Mouse (Mus musculus) cortical plate, adult 2 months (tissue): ENCODE data around the gene Atp5d.

ENCODE experiments used
- CTCF ChIP-seq: fragments of 200-500 bp; IDR thresholded peaks from 2 replicates; pipeline ENCODE4 v1.5.1; 2011; ENCODE audit warnings: mild to moderate bottlenecking, control low read depth, low read length; ENCODE audit not compliant: insufficient read depth; ENCODE audit errors: extremely low read depth
- POLR2A ChIP-seq: fragments of 200-500 bp; IDR thresholded peaks from 2 replicates; pipeline ENCODE4 v1.6.1; 2011; ENCODE audit warnings: mild to moderate bottlenecking, low read length, control low read depth; ENCODE audit not compliant: insufficient read depth; ENCODE audit errors: extremely low read depth

DNA sequence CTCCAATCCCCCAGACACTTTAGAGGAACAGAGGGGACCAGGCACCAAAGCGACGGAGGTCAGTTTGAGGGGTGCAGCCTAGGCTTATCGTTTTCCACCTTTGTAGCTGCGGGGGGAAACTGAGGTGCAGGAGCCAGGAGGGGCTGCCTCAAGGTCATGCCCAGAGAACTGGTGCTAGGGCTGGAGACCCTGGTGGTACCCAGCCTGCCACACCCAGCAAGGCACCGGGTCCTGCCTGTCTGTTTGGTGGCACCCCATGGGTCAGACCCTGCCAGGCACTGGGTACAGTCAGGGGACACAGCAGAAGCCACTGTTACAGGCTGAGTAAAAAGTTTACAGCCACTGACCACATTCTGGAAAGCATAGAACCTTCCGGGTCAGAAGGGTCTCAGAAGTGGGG is 41.9 kb downstream of the Atp5d start:
- no peak for TF ChIP-seq CTCF
- no peak for TF ChIP-seq POLR2A
